Mouse (Mus musculus) frontal cortex, postnatal 10 days (tissue): Measurements from ENCODE around the gene Alg14.

Experiments
- DNase-seq, 2 experiments: peaks; one replicate each; pipeline ENCODE4 v3.0.0; 2022; ENCODE audit warnings: low spot score in 2 of 2, mixed read lengths in 1 of 2

The Alg14 gene

DNA sequence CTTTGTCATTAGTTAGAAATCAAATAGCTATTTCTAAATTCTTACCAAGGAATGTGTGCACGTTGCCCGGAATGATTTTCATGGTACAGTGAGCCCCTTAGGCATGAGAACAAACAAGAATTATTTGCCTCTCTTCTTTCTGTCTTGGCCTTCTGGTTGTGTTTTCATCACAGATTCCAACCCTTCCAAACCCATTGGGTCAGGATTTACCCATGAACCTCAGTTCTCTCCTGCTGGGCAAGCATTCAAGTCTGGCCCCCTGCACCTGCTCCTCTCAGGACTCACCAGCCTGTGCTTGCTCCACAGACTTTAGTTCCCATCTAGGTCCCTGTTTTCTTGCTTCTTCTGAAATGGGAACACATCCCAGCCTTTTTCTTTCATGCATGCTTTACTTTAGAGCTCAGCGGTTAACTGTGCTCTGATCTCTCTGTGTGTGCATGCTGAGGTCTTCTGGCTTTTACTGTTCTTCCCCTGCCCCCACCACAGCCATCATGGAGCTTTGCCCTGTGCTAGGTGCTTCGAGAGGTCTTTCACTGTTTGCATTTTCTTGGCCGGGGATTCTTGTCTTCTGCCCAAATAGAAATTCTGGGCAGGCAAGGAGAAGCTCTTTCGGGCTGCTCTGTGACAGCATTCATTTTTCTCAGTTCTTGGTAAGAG lies 44.8 kb downstream of the Alg14 start:
- DNase-seq, result no peak

DNA sequence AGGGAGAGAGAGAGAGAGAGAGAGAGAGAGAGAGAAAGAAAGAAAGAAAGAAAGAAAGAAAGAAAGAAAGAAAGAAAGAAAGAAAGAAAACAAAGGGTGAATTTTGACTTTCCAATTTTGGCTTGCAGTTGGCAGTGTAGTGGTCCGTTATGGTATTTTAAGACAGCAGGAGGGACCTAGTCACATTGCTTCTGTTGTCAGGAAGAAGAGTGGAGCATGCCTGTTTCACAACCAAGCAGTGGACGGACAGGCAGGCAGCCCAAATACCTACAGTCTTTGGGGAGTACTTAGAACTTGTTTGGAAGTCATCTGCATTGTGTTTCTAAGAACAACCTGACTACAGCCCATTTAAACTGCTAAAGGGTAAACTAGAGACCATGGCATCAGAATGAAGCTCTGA lies 47.1 kb downstream of the Alg14 start:
- DNase-seq, result no peak

DNA sequence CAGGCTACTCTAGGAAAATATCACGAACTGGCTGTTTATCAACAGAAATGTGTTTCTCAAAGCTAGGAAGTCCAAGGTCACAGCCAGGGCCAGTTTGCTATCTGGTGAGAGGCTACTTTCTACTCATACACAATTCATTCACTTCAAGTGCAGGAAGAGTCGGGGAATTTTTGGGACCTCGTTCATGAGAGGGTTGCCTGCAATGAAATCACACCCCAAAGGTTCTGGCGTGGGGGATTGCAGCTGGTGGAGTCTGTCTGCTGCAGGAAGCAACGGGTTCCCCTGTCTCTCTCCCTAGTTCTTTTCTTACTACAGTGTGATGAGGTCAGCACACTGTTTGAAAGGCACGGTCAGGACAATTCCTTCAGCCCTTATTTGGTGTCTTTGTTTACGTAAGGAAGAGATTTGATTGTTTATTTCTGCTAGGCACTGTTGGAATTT lies 48.8 kb downstream of the Alg14 start:
- no peak for DNase-seq

DNA sequence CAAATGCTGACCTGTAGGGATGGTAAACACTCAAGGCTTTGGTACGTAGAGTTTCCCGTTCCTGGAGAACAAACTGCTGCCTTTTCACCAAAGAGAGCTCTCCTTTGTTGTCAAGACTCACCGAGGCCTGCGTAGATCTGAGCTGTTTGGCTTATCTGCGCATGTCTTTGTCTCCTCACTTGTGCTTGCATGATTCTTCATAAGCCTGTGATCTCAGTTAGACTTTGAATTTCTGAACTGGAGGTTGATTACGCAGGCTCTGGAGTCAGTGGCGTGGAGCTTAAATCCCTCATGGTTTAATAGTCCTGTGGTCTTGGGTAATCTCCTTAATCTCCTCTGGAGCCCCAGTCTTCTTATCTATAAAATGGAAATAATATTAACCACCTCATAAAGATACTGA lies 51.7 kb downstream of the Alg14 start:
- no peak for DNase-seq

- no peak for DNase-seq
Observed at GRCm38 (mm10) chr3:121344056-121344945, 52.7 kb downstream of the Alg14 start.

DNA sequence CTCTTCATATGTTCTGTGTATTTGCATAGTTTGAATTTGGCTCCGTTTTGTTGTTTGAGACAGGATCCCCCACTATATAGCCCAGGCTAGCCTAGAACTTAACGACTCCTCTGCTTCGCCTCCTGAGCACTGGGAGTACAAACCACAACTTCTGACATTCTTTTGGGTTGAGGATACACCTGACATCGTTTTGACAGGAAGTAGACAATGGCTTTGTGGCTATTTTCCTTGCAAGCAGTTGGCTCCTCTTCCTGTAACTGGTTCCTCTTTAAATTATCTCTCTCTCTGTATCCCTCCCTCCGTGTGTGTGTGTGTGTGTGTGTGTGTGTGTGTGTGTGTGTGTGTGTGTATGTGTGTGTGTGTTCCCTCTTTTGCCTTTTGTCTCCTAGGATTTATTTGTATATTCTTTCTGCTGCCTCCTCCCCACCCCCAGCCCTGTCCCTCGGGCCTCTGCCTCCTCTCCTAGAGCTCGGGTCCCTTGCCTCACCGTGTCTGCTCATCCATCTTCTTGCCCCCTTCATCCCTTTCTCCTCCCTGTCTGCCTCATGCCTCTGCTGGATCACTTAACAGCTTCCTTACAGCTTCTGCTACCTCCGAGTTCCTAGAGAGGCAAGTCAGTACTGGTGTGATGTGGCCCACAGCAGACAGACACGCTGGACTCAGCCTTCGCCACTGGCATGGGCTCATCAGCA lies 53.5 kb downstream of the Alg14 start:
- no peak for DNase-seq

DNA sequence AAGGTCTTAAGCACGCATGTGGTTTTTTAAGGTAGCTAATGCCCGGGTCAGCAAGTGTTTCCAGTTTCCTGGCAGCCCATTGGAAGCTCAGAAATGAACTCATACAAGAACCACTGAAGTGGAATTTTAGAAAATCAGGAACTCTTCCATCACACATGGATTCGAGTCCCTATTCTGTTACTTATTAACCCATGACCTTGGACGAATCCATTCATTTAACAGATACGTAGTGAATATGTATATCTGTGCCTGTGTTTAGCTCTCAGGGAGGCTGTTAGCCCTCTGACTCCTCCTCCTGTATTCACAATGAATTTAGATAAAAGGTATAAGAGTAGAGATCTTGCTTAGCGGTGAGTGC lies 54.0 kb downstream of the Alg14 start:
- DNase-seq, result no peak

- no peak for DNase-seq
Observed at GRCm38 (mm10) chr3:121346507-121347267, 55.1 kb downstream of the Alg14 start.

- no peak for DNase-seq
Observed at GRCm38 (mm10) chr3:121348792-121349191, 57.2 kb downstream of the Alg14 start.

DNA sequence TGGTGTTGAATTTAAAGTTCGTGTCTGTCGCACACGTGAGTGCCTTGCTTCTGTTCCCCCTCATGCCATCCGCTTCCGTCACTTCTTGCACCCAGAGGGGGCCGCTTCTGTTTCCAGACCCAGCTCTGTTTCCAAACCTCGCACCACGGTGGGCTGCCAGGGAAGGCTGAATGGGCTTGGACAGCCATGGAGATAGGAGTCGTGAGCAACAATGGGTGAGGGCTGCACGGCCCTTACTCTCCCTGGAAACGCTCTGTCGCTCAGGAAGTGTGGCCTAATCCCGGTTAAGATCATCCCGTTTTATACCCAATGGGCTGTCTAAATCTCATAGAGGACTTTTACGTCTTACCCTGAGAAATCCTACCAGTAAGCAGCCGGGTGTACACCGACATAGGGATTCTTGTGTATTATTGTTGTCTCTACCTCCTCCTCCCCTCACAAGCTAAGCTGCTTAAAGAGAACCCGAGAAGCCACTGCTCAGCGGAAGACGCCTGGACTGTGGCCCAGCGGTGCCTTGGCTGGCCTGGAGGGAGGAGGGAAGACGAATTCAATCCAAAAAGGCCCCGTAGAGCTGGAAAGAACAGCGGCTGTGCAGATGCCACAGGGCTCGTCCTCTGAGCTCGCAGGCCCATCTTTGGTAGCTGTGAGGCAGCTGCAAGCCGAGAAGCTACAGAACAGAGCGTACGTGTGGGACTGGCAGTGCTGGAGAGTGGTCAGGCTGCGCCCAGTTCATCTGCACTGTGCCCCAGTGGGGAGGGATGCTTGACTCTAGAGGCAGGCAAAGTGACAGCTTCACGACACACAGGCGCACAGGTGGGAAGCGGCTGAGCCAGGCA lies 58.0 kb downstream of the Alg14 start:
- DNase-seq, result peak in 1 of 2 experiments; percentile 21

GRCm38 (mm10) chr3:121351257-121351656 lies 59.7 kb downstream of the Alg14 start:
- no peak for DNase-seq

DNA sequence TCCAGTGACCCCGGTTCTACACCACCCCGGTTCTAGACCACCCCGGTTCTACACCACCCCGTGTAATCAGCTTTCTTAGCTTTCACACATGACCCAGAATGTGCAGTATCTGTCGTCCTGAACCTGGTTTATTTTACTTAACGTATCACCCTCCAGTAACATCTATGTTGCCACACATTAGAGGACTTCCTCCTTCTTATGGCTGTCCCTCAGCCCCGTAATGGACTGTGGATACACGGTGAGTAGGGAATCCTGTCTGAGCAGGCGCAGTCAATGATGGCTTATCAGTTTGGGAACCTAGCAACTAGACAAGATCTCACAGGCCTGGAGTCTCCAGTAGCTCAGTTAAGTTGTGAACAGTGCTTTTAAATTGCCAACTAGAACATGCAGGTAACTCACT lies 62.7 kb downstream of the Alg14 start:
- no peak for DNase-seq

DNA sequence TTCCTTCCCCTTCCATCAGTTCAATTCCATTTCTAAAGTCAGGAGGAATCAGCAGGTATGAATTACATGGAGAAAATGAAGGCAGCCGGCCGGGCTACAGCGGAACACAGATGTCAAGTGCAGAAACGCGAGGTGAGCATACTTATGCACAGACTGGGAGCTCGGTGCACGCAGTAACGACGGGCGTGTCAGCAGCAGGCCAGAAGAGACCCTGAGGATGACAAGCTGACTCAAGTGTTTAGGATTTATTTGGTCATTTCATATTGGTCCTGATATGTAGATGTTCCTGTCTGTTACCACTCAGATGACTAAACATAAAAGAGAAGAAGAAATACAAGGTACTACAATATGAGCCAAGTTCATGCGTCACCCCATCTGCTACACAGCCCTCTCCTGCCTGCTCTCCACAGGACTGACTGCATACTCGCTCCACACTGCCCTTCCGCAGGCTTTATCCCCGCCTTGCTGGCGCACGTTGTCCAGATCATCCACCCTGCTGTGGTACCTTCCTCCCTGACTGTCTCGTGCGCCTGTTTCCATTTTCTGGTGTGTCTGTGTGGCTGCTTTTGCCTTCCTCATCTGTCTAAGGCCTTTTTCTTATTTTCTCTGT lies 63.4 kb downstream of the Alg14 start:
- no peak for DNase-seq

DNA sequence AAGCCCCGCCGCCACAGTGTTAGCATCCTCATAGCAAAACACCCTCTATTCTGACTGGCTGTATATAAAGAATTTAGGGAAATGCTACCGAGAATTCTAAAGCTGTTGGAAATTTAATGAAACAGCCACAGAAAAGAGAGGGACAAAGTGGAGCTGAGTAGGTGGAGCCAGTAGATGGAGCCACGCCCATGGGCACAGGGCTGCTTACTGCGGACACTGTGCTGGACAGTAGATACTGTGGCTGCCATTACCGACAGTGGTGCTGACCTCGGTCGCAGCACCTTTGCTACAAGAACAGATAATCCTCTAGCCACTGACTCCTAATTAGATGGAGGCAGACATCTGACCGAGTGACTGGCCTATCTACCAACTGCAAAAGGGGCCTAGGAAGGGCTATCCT lies 64.0 kb downstream of the Alg14 start:
- DNase-seq, result no peak

DNA sequence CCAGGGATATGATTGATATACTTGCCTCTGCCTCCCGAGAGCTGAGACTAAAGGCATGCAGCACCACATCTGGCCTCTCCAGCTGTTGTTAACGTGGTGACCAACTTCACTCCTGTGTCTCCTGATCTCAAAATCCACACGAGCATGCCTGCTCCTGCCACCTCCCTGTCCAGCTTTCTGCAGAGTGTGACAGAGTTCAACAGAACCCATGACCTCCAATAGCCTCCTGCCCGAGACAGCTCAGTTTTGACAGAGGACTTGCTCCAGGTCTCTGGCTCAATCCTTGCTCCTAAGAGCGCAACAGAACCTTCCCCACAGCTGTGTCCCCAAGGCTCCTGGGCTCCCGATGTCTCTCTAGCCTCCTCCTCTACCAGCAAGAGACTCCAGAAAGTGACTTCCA lies 64.5 kb downstream of the Alg14 start:
- no peak for DNase-seq

DNA sequence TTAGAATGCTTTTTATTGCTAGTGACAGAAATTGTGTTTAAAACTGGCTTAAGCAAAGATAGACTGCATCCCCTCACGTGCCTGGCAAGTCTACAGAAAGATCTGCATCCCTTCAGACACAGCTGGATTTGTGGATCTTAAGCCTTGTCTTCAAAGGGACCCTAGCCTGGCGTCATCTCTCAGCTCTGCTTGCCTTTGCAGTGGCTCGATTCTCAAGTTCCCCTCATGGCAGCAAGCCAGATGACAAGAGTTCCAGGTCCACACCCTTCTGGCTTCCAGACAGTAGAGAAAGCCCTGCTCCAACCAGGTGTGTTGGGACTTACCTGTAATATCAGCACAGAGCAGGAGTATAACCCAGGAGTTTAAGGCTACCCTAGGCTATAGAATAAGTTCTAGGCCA lies 65.5 kb downstream of the Alg14 start:
- DNase-seq, result no peak

GRCm38 (mm10) chr3:121358285-121358684 lies 66.7 kb downstream of the Alg14 start:
- DNase-seq, result no peak

- no peak for DNase-seq
Observed at GRCm38 (mm10) chr3:121358850-121359249, 67.3 kb downstream of the Alg14 start.

- DNase-seq, result no peak
Observed at GRCm38 (mm10) chr3:121359272-121359671, 67.7 kb downstream of the Alg14 start.

GRCm38 (mm10) chr3:121362002-121362401 lies 70.4 kb downstream of the Alg14 start:
- DNase-seq, result no peak

DNA sequence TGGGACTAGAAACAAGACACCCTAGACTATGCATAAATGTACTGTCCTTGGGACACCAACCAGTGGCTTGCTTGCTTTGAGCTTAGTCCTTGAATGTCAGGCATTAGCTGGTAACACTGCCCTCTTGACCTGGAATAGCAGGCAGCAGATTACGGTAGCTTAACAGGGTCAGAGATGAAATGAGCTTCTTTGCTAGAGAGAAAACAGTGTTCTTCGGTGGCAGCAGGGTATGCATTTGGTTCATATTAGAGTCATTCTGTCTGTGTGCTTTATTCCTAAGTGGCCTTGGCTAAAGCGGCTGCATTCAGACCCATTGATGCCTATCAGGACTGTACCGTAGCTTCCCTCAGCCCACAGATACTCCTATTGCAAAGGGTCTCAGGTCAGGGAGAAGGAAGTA lies 72.8 kb downstream of the Alg14 start:
- DNase-seq, result no peak
